8 mouse cellular contexts compared by ENCODE assay signal in genomic region chr7:55793952-55794603, GRCm38 (mm10). TPM values are rescaled to one million over a fixed set of nuclear protein-coding genes. Genes with fewer than 3 reads are reported as not detected.
A peak's percentile ranks its signal among the peaks of the same experiment; 100 is the strongest.
DNase-seq lines count a peak whose midpoint lies in the region; ATAC-seq lines count a peak whose summit lies in the region.

TSS of gene Tubgcp5 (plus strand) at chr7:55794154.

- no peaks in the 10 kb centered on the region for H3K27me3 ChIP-seq in hindbrain, embryonic 14.5 days (ENCODE audit: control insufficient read depth, insufficient read depth, low read length)

- DNase-seq in R1 (ENCODE audit: low read depth, low spot score), result peak; percentile 98
- peak; percentile 97 to 98 for DNase-seq in cerebellum, postnatal 25 days
- peak; percentile 96 to 98 for DNase-seq in frontal cortex, postnatal 25 days (ENCODE audit: low spot score in 2 of 2)
- peak; percentile 99 for DNase-seq in hindbrain, embryonic 14.5 days (ENCODE audit: low spot score)
- DNase-seq in layer of hippocampus, postnatal 36 days, result peak; percentile 93 to 95
- DNase-seq in lung, postnatal 36 days, result peak; percentile 99
- peak; percentile 98 for DNase-seq in retina, postnatal 1 day
- peak; percentile 88 to 96 for DNase-seq in urinary bladder, adult 18-20 months (ENCODE audit: low spot score in 2 of 2)

- under 1% methylated on average over 50 of the region's 51 CpGs for WGBS in hindbrain, embryonic 14.5 days

- ATAC-seq in hindbrain, embryonic 14.5 days (ENCODE audit: low FRiP score), result peak; percentile 99

- H3K27ac ChIP-seq in hindbrain, embryonic 14.5 days, result peak within 1 kb of the TSS; percentile 86

- peak within 1 kb of the TSS; percentile 87 for H3K4me2 ChIP-seq in hindbrain, embryonic 14.5 days (replicated peaks)

- peak within 1 kb of the TSS; percentile 93 for H3K9ac ChIP-seq in hindbrain, embryonic 14.5 days

- H3K36me3 ChIP-seq in hindbrain, embryonic 14.5 days (replicated peaks; ENCODE audit: control insufficient read depth, insufficient read depth), result peaks cover 32% of the 10 kb centered on the region

- peaks cover 13% of the 10 kb centered on the region for H3K4me1 ChIP-seq in hindbrain, embryonic 14.5 days (replicated peaks; ENCODE audit: control insufficient read depth, insufficient read depth, low read length)

- no peaks in the 10 kb centered on the region for H3K9me3 ChIP-seq in hindbrain, embryonic 14.5 days (ENCODE audit: control insufficient read depth, low read length)

- H3K4me3 ChIP-seq in hindbrain, embryonic 14.5 days (replicated peaks; ENCODE audit: low read length), result peak within 1 kb of the TSS; percentile 80

RNA-seq across cellular contexts. Expression of gene Tubgcp5, which starts in this region (rescaled TPM):
- 33.3 and 36.7 TPM in 2 replicates for polyA plus RNA-seq in hindbrain, embryonic 14.5 days (2014; fragmentation: Nextera tagmentation; extraction: Ambion mirVana)
- 10 to 100 TPM; 30.3 to 30.9 TPM for total RNA-seq in layer of hippocampus, postnatal 36 days (2021)

Comparison
In these comparisons a context has a peak if more than half of its experiments do, and no peak if none do; other contexts are left out.
1. Peak in every context shown above with its lines: DNase-seq, ATAC-seq, H3K4me3 ChIP-seq and H3K27ac ChIP-seq.